Mouse (Mus musculus) kidney, adult 2 months (tissue): Measurements from ENCODE around the gene Mtch2.
A peak's percentile ranks its signal among the peaks of the same experiment; 100 is the strongest.

Experiments
- CTCF ChIP-seq: fragments of 200-500 bp; conservative IDR thresholded peaks from 2 replicates; pipeline ENCODE4 v1.5.1; 2011; ENCODE audit warnings: low read depth, mild to moderate bottlenecking, control low read depth, low read length, moderate library complexity, mixed read lengths; ENCODE audit not compliant: insufficient read depth, insufficient read length
- POLR2A ChIP-seq: fragments of 200-500 bp; IDR thresholded peaks from one replicate; pipeline ENCODE4 v1.6.1; 2011; ENCODE audit warnings: low read depth, low read length, control low read depth

DNA sequence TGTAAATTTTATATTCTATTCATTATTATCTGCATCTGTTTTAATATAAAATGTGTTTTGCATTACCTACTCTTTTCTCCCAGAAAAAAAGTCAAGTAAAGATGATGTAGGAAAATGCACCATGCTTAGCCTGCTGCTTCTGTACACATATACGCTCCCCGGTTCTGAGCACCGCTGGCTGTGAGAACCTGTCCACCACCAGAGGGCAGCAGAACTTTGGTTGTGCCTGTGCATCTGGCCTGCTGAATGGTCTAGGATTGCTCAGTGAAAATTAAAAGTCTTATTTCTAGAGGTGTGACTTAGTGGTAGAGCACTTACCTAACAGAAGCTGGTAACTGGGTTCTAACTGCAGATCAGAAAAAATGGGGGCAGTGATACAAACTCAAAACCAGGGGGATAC, 19.6 kb downstream of the Mtch2 start:
- TF ChIP-seq CTCF, result peak; percentile 93
- TF ChIP-seq POLR2A, result no peak
